ENCODE assay signal across 7 mouse cellular contexts in the genomic region with DNA sequence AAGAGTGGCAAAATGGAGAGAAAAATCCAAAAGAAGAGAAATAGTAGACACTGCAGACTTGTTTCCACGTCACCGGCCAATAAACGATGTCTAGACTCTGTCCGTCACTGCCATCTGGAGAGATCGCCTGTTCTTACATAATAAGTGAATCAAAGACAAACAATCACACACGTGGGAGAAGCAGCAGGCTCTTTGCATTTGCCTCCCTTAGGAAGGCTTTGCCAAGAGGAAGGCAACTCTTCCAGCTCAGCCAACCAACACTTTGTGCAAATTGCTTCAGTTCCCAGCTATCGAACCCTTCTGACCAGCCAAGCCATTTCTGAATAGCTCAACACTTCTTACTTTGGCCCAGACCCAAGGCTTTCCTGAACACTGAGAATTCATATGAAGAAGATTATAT.
A peak's percentile ranks its signal among the peaks of the same experiment; 100 is the strongest.
DNase-seq lines count a peak whose midpoint lies in the region; ATAC-seq lines count a peak whose summit lies in the region.

No protein-coding gene starts in this region.

- no peaks in the 10 kb centered on the region for H3K9me3 ChIP-seq in kidney, embryonic 16.5 days (ENCODE audit: low read length)

- DNase-seq in kidney, adult 8-10 months = peak; percentile 34 to 62
- DNase-seq in cerebellum, adult 18-20 months = peak; percentile 37 to 50
- peak; percentile 30 to 33 for DNase-seq in cerebellum, postnatal 36 days
- DNase-seq in left cerebral cortex, adult 9 months (ENCODE audit: low spot score in 2 of 2) = peak; percentile 8 to 37
- DNase-seq in testis, postnatal 10 days (ENCODE audit: low spot score) = no peak
- DNase-seq in B cell, adult 2 months = no peak

- H3K4me3 ChIP-seq in kidney, embryonic 16.5 days (ENCODE audit: low read length) = no peak overlapping the region

- no peak overlapping the region for H3K4me2 ChIP-seq in kidney, embryonic 16.5 days (replicated peaks; ENCODE audit: low read depth, low read length)

- no peaks in the 10 kb centered on the region for H3K27me3 ChIP-seq in kidney, embryonic 16.5 days (ENCODE audit: insufficient read depth, low read length)

- no peak for ATAC-seq in kidney, embryonic 16.5 days (ENCODE audit: low FRiP score, low TSS enrichment)

- no peak overlapping the region for H3K27ac ChIP-seq in kidney, embryonic 16.5 days (ENCODE audit: low read length)

- H3K36me3 ChIP-seq in kidney, embryonic 16.5 days (ENCODE audit: insufficient read depth, low read length) = no peaks in the 10 kb centered on the region

- H3K9ac ChIP-seq in kidney, embryonic 16.5 days (replicated peaks; ENCODE audit: low read length) = no peak overlapping the region

- WGBS in kidney, embryonic 16.5 days = 62% methylated on average over 7 of the region's 7 CpGs

- no peaks in the 10 kb centered on the region for H3K4me1 ChIP-seq in kidney, embryonic 16.5 days (ENCODE audit: insufficient read depth, low read length)

Comparison
In these comparisons a context has a peak if more than half of its experiments do, and no peak if none do; other contexts are left out.
1. DNase-seq: peak in kidney, adult 8-10 months (2 of 2), cerebellum, adult 18-20 months (2 of 2), cerebellum, postnatal 36 days (2 of 2) and left cerebral cortex, adult 9 months (2 of 2); none in testis, postnatal 10 days (single experiment) and B cell, adult 2 months (0 of 2).